Mouse (Mus musculus): Measurements from ENCODE around the gene Fbn1. TPM values are rescaled to one million over a fixed set of nuclear protein-coding genes. Genes with fewer than 3 reads are reported as not detected.

Gene Fbn1
- total and polyA plus RNA-seq, 2 experiments from 2014 or later = 1.6 to 20.1 TPM

- Histone ChIP-seq H3K4me3 (ENCODE audit: low read depth, low read length) (no peak overlapping the region), H3K4me1 (ENCODE audit: insufficient read depth, low read length) (no peaks in the 10 kb centered on the region), H3K36me3 (ENCODE audit: insufficient read depth, low read length) (no peaks in the 10 kb centered on the region), H3K27ac (ENCODE audit: low read depth, low read length) (peak overlapping the region; percentile 26; the same call in 1 of the 2 replicates), H3K4me2 (ENCODE audit: low read depth, low read length, poor library complexity, severe bottlenecking) (no peak overlapping the region), H3K9ac (replicated peaks; ENCODE audit: low read length, poor library complexity, severe bottlenecking) (no peak overlapping the region), H3K9me3 (ENCODE audit: low read length) (no peaks in the 10 kb centered on the region), H3K27me3 (ENCODE audit: insufficient read depth, low read length) (no peaks in the 10 kb centered on the region)
- TF ChIP-seq CTCF (IDR thresholded peaks at IDR 0.05) = no peak
- WGBS = 57% methylated on average over 12 of the region's 12 CpGs
- ATAC-seq (ENCODE audit: low FRiP score) (no peak), DNase-seq (ENCODE audit: low spot score) (no peak)
Measured at GRCm38 (mm10) chr2:125515291-125516057, 7.7 kb upstream of the Fbn1 start.

DNA sequence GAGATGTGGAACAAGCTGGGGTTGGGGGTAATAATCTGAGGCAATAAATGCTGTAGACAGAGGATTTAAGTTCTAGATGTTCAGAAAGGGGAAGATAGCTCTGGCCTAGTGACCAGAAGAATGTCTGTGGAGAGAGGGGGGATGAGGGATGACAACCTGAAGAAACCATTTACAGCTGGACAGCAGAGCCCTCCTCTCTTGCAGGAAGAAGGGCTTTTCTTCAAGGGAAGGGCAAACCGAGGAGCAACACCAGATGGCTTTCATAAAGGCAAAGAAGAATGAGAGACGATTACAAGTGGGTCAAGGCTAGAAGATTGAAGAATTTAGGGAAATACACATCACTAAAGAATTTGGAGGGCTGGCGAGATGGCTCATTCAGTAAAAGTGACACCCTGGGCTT, 6.6 kb upstream of the Fbn1 start:
- Histone ChIP-seq H3K4me2 (ENCODE audit: low read depth, low read length, poor library complexity, severe bottlenecking) (no peak overlapping the region), H3K27ac (ENCODE audit: low read depth, low read length) (no peak overlapping the region), H3K27me3 (ENCODE audit: insufficient read depth, low read length) (no peaks in the 10 kb centered on the region), H3K9me3 (ENCODE audit: low read length) (no peaks in the 10 kb centered on the region), H3K9ac (replicated peaks; ENCODE audit: low read length, poor library complexity, severe bottlenecking) (no peak overlapping the region), H3K36me3 (ENCODE audit: insufficient read depth, low read length) (no peaks in the 10 kb centered on the region), H3K4me1 (ENCODE audit: insufficient read depth, low read length) (no peaks in the 10 kb centered on the region), H3K4me3 (ENCODE audit: low read depth, low read length) (no peak overlapping the region)
- DNase-seq (ENCODE audit: low spot score) (no peak), ATAC-seq (ENCODE audit: low FRiP score) (no peak)
- 67% methylated on average over 3 of the region's 3 CpGs for WGBS
- no peak for TF ChIP-seq CTCF (IDR thresholded peaks at IDR 0.05)

DNA sequence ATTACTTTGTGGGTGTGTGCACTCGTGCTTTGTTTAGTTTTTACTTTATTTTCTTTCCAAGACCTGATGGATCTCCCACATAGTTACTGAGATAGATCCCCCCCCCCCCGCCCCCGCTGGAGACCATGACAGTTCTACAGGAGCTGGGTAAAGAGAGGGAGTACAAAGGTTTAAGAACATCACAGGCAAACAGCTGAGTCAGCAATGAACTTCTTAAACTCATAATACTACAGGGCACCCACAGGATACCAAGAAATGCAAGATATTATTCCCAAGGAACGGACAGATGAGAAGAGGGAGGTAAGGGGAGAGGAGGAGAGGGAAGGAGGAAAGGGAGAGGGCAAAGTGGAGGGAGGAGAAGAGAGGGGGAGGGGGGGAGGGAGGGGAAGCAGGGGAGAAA, 4.8 kb upstream of the Fbn1 start:
- ATAC-seq (ENCODE audit: low FRiP score) = no peak
- no peaks in the 10 kb centered on the region for H3K27me3 ChIP-seq (ENCODE audit: insufficient read depth, low read length)
- no peak overlapping the region for H3K4me3 ChIP-seq (ENCODE audit: low read depth, low read length)
- DNase-seq (ENCODE audit: low spot score) = no peak
- no peak for TF ChIP-seq CTCF (IDR thresholded peaks at IDR 0.05)
- no peak overlapping the region for H3K27ac ChIP-seq (ENCODE audit: low read depth, low read length)
- no peaks in the 10 kb centered on the region for H3K4me1 ChIP-seq (ENCODE audit: insufficient read depth, low read length)
- H3K9ac ChIP-seq (replicated peaks; ENCODE audit: low read length, poor library complexity, severe bottlenecking) = no peak overlapping the region
- no peak overlapping the region for H3K4me2 ChIP-seq (ENCODE audit: low read depth, low read length, poor library complexity, severe bottlenecking)
- WGBS = 90% methylated on average over 4 of the region's 4 CpGs
- H3K9me3 ChIP-seq (ENCODE audit: low read length) = no peaks in the 10 kb centered on the region
- H3K36me3 ChIP-seq (ENCODE audit: insufficient read depth, low read length) = no peaks in the 10 kb centered on the region

- DNase-seq (ENCODE audit: low spot score) (no peak), ATAC-seq (ENCODE audit: low FRiP score) (no peak)
- WGBS = 83% methylated on average over 4 of the region's 4 CpGs
- no peak overlapping the region for H3K9ac ChIP-seq (replicated peaks; ENCODE audit: low read length, poor library complexity, severe bottlenecking)
- no peaks in the 10 kb centered on the region for H3K36me3 ChIP-seq (ENCODE audit: insufficient read depth, low read length)
- no peaks in the 10 kb centered on the region for H3K4me1 ChIP-seq (ENCODE audit: insufficient read depth, low read length)
- H3K27ac ChIP-seq (ENCODE audit: low read depth, low read length) = no peak overlapping the region
- no peak overlapping the region for H3K4me2 ChIP-seq (ENCODE audit: low read depth, low read length, poor library complexity, severe bottlenecking)
- no peaks in the 10 kb centered on the region for H3K9me3 ChIP-seq (ENCODE audit: low read length)
- no peaks in the 10 kb centered on the region for H3K27me3 ChIP-seq (ENCODE audit: insufficient read depth, low read length)
- H3K4me3 ChIP-seq (ENCODE audit: low read depth, low read length) = no peak overlapping the region
- TF ChIP-seq CTCF (IDR thresholded peaks at IDR 0.05) = no peak
Measured at GRCm38 (mm10) chr2:125511898-125512297, 4.1 kb upstream of the Fbn1 start.

DNA sequence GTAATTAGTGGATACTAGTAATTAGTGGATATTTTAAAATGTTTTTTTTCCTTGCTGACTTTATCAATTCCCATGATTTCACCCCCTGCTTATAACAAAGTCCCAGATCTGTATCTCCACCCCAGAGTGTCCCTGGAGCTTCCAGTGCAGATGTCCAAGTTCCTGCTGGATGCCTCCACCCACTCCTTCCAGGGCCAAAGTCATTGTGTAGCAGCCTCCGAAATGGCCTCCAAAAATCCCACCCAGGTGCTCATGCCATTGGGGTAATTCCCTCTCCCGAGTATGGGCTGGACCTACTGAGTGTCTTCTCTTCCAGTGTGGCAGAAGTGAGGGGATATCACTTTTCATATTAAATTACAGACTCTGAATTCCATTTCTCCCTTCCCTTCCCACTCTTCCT, 3.0 kb upstream of the Fbn1 start:
- no peak for TF ChIP-seq CTCF (IDR thresholded peaks at IDR 0.05)
- Histone ChIP-seq H3K9ac (replicated peaks; ENCODE audit: low read length, poor library complexity, severe bottlenecking) (no peak overlapping the region), H3K4me1 (ENCODE audit: insufficient read depth, low read length) (no peaks in the 10 kb centered on the region), H3K4me3 (ENCODE audit: low read depth, low read length) (no peak overlapping the region), H3K9me3 (ENCODE audit: low read length) (no peaks in the 10 kb centered on the region), H3K36me3 (ENCODE audit: insufficient read depth, low read length) (no peaks in the 10 kb centered on the region), H3K4me2 (ENCODE audit: low read depth, low read length, poor library complexity, severe bottlenecking) (no peak overlapping the region), H3K27me3 (ENCODE audit: insufficient read depth, low read length) (no peaks in the 10 kb centered on the region), H3K27ac (ENCODE audit: low read depth, low read length) (no peak overlapping the region)
- ATAC-seq (ENCODE audit: low FRiP score) = no peak
- 79% methylated on average over 2 of the region's 2 CpGs for WGBS
- DNase-seq (ENCODE audit: low spot score) = no peak

DNA sequence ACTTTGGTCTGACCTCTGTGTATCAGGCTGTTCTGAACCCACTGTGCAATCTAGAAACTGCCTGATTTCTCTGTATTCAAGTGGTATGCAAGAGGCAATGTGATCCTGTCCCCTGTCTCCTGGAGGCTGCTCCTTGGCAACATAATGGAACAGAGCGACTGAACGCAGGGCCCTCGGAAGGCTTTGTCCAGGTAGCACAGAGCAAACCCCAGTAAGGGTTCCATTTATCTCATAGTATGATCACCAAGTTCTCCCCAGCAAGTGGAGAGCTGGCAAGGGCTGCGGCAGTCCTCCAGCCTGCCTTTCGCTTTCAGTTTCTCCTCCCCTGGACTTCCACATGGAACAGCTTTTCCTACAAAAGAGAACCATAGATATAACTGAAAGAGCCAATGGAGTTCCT, 588 bp upstream of the Fbn1 start:
- Histone ChIP-seq H3K27me3 (ENCODE audit: insufficient read depth, low read length) (no peaks in the 10 kb centered on the region), H3K9me3 (ENCODE audit: low read length) (no peaks in the 10 kb centered on the region), H3K4me2 (ENCODE audit: low read depth, low read length, poor library complexity, severe bottlenecking) (no peak overlapping the region), H3K36me3 (ENCODE audit: insufficient read depth, low read length) (no peaks in the 10 kb centered on the region), H3K4me3 (ENCODE audit: low read depth, low read length) (no peak overlapping the region), H3K4me1 (ENCODE audit: insufficient read depth, low read length) (no peaks in the 10 kb centered on the region), H3K9ac (replicated peaks; ENCODE audit: low read length, poor library complexity, severe bottlenecking) (no peak overlapping the region), H3K27ac (ENCODE audit: low read depth, low read length) (no peak overlapping the region)
- no peak for DNase-seq (ENCODE audit: low spot score)
- 98% methylated on average over 5 of the region's 5 CpGs for WGBS
- no peak for ATAC-seq (ENCODE audit: low FRiP score)
- no peak for TF ChIP-seq CTCF (IDR thresholded peaks at IDR 0.05)

All from midbrain, postnatal 0 days (tissue).